Mouse (Mus musculus): ENCODE measurements around the gene Tmem104. TPM values are rescaled to one million over a fixed set of nuclear protein-coding genes. Genes with fewer than 3 reads are reported as not detected.

Gene Tmem104
- polyA plus RNA-seq, 1 experiment from 2014 or later: 9.6 TPM

DNA sequence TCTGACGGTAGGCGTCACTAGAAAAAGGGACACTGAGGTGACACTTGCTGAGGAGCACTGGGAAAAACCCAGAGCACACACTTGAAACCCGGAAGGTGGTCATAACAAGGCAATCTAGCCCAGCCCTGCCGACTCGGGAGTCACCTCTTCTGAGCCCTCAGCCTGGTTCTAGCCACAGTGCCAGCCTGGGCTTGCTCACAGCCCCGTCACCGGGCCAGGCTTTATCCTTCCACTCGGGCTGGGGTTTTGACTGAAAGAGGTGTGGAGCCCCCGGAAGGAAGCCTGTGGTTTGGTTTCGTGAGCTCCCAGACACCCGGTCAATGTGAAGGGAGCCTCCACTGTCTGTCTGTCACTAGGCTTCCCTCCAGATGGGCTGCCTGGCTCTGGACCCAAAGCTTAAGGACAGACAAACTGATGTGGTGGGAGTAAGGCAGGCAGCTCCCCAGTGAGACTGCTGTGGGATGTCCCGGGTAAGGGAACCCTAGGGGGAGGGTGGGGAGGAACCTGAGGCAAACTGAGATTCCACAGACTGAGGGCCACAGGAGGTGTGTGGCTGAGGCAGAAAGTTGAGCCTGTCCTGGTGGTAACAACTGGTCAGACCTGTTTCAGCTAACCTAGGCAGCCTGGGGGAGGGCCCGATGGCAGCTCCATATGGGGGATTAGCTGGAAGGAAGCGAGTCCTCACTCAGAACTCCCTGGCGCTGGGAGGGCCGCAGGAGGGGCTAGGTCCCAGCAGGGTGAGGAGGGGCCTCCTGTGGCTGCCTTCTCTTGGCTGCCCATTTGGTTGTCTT lies 13.5 kb upstream of the Tmem104 start:
- peak overlapping the region; percentile 69; the same call in 1 of the 2 replicates for H3K27ac ChIP-seq
- DNase-seq (ENCODE audit: low spot score): no peak
- H3K27me3 ChIP-seq (ENCODE audit: insufficient read depth, poor library complexity, severe bottlenecking): peaks cover 42% of the 10 kb centered on the region
- no peaks in the 10 kb centered on the region for H3K9me3 ChIP-seq
- peak overlapping the region; percentile 25; the same call in 1 of the 2 replicates for H3K4me3 ChIP-seq
- H3K4me1 ChIP-seq: peaks cover 75% of the 10 kb centered on the region
- H3K36me3 ChIP-seq: no peaks in the 10 kb centered on the region
- WGBS: 17% methylated on average over 16 of the region's 16 CpGs

DNA sequence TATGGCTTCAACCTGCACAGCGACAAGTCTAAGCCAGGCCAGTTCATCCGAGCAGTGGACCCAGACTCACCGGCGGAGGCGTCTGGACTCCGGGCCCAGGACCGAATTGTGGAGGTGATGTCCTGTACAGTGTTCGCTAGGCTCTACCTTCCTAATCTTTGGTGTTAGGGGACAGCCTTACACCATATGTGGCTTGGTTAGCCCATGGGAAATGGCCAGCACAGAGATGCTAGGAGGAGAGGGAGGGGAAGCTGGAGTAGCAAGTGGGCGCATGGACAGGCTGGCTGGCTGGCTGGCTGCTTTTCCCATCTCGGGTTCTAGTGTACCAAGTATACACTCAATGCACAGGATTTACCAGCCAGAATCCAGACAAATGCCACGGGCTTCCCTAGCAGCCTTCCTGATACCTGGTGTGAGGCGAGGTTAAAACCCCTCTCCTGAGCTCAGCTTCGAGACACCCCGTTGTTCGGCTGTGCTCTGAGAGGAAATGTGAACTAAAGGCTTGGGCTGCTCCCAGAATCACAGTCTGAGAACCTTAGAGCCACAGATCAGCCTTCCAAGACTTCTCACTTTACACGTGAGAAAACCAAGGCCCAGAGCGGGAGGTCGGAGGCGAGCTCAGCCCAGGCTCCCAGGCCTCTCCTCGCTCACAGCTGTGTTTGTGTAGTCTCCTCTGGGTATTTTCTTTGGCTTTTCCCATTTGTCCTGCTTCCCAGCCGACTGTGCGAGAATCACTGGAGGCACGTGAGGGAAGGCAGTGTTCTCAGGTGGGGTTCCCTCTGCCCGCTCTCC lies 10.7 kb upstream of the Tmem104 start:
- Histone ChIP-seq H3K4me1 (peaks cover 71% of the 10 kb centered on the region), H3K27ac (0 out of 2 replicates have a peak overlapping the region, but pooled peaks have one; percentile 33), H3K9me3 (no peaks in the 10 kb centered on the region), H3K4me3 (no peak overlapping the region), H3K27me3 (ENCODE audit: insufficient read depth, poor library complexity, severe bottlenecking) (peaks cover 56% of the 10 kb centered on the region), H3K36me3 (peaks cover 11% of the 10 kb centered on the region)
- DNase-seq (ENCODE audit: low spot score): no peak
- 69% methylated on average over 24 of the region's 24 CpGs for WGBS

DNA sequence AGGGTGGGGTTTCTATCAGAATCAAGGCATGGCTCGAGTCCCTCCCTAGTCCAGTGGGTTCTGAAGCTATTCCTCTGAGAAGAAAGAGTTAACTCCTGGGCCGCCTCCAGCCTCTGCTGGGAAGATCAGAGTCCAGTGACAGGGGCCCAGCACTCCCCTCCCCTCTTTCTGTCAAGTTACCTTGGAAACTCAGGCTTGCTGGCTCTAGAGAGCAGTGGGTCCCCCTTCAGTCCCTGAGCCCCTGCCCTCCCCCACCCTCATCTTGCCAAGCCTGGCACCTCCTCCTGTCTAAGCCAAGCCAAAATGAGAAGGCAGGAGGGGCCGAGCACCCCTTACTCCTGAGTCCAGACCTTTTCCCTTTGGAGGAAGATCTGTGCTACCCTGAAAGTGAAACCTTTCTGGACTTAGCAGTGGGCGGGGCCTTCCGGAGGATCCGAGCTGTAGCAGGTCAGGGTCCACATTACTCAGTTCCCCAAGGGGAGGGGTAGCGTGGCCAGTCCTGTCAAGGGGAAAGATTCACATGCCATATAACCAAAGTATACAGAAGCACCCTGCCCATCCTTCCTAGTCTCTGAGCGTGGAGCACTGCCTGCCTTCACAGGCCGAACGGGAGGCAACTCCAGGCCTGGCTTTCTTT lies 9.6 kb upstream of the Tmem104 start:
- H3K9me3 ChIP-seq: no peaks in the 10 kb centered on the region

DNA sequence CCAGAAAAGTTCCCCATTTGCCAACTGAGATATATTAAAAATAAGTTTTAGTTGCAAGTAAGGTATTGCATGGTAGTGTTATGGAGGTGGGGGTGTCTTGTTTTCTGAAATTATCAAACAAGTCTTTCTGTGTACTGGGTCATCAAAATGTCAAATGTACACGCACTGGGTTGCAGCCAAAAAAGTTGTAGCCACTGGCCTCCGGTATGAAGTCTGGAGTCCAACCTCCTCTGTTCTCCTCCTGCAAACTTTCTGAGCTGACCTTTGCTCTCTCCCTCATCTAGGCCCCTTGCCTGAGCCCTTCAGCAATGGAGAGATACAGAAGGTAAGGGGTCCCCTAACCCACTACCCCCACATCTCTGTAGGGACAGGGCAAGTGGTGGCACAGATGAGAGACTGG lies 8.5 kb upstream of the Tmem104 start:
- Histone ChIP-seq H3K36me3 (peaks cover 11% of the 10 kb centered on the region), H3K4me1 (peaks cover 60% of the 10 kb centered on the region), H3K9me3 (no peaks in the 10 kb centered on the region), H3K4me3 (no peak overlapping the region), H3K27me3 (ENCODE audit: insufficient read depth, poor library complexity, severe bottlenecking) (peaks cover 46% of the 10 kb centered on the region), H3K27ac (no peak overlapping the region)
- 83% methylated on average over 2 of the region's 2 CpGs for WGBS
- no peak for DNase-seq (ENCODE audit: low spot score)

More for the DNA sequence above, 9.6 kb upstream of the Tmem104 start:
- Histone ChIP-seq H3K4me3 (0 out of 2 replicates have a peak overlapping the region, but pooled peaks have one; percentile 5), H3K4me1 (peaks cover 69% of the 10 kb centered on the region), H3K36me3 (peaks cover 11% of the 10 kb centered on the region), H3K27ac (peak overlapping the region; percentile 53; the same call in 1 of the 2 replicates), H3K27me3 (ENCODE audit: insufficient read depth, poor library complexity, severe bottlenecking) (peaks cover 56% of the 10 kb centered on the region)
- 46% methylated on average over 10 of the region's 10 CpGs for WGBS
- no peak for DNase-seq (ENCODE audit: low spot score)

DNA sequence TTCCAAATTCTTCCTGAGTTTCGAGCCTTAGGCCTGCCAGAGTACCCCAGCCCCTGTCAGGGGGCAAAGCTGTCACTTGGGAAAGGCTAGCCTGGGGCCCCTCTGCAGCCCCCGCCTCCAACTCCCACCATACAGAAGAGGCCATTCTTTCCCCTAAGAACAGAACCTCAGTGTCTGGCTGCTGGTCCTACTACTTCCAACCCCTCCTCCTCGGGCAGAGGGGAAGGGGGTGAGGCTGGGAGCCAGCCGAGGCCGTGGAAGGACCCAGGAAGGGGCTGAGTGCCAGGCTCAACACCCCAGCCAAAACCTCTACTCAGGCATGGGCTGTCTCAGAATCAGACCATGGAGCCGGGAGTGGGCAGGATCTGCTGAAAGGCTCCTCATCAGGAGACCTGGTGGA lies 8.1 kb upstream of the Tmem104 start:
- peaks cover 11% of the 10 kb centered on the region for H3K36me3 ChIP-seq
- no peak overlapping the region for H3K27ac ChIP-seq
- DNase-seq (ENCODE audit: low spot score): no peak
- peaks cover 41% of the 10 kb centered on the region for H3K27me3 ChIP-seq (ENCODE audit: insufficient read depth, poor library complexity, severe bottlenecking)
- no peak overlapping the region for H3K4me3 ChIP-seq
- H3K4me1 ChIP-seq: peaks cover 56% of the 10 kb centered on the region
- 69% methylated on average over 6 of the region's 6 CpGs for WGBS
- H3K9me3 ChIP-seq: no peaks in the 10 kb centered on the region

DNA sequence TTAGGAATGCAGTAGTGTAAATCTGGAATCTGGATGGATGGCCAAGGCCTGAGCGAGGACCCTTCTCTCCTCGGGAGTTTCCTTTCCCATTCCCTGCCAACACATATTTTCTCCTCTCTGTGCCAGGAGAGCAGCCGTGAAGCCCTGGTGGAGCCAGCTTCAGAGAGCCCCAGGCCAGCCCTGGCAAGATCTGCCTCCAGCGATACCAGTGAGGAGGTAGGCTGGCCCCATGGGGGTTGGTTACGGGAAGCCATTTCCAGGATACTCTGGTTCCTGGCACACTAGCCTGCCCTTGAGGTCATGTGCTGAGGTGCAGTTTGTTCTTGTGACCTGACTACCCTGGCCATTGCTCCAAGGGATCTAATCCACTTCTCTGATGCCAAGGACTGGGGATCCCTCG lies 7.4 kb upstream of the Tmem104 start:
- Histone ChIP-seq H3K9me3 (no peaks in the 10 kb centered on the region), H3K36me3 (peaks cover 11% of the 10 kb centered on the region), H3K4me1 (peaks cover 51% of the 10 kb centered on the region), H3K4me3 (no peak overlapping the region), H3K27me3 (ENCODE audit: insufficient read depth, poor library complexity, severe bottlenecking) (peaks cover 34% of the 10 kb centered on the region), H3K27ac (no peak overlapping the region)
- no peak for DNase-seq (ENCODE audit: low spot score)
- 80% methylated on average over 6 of the region's 6 CpGs for WGBS

DNA sequence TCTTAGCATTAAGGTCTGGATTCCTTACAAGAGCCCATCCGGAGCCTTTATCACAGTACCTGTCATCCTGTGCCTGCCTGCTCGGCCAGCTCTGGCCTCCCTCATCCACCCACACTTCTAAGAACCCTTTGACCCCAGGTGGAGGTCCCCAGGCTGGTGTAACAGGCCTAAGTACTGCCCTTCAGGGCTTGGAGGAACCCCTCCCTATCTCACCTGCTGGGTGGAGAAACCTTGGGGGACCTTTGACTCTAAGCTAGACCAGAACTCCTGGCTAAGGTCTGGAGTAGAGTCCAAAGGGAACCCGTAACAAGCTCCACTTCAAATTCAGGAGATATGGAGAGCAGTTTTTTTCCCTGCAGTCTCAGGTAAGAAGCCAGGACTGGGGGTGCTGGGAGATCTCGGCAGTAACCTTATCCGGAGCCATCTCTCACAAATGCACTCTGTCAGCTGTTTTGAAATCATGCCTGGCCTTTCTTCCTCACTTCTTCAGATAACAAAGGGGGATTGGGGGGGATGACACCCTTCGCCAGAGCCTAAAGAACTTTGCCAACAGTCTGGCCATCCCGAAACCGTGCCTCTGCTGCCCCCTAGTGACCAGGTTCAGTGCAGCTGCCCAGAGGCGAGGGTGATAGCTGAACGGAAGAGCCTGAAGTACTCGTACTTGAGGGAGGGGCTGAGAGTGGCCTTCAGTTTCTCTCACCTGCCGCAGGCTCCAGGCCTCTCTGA lies 5.2 kb upstream of the Tmem104 start:
- Histone ChIP-seq H3K36me3 (peaks cover 11% of the 10 kb centered on the region), H3K9me3 (no peaks in the 10 kb centered on the region), H3K4me1 (peaks cover 42% of the 10 kb centered on the region), H3K27ac (no peak overlapping the region; the same call in 1 of the 2 replicates), H3K27me3 (ENCODE audit: insufficient read depth, poor library complexity, severe bottlenecking) (peaks cover 16% of the 10 kb centered on the region), H3K4me3 (peak overlapping the region; percentile 22; the same call in 1 of the 2 replicates)
- peak; percentile 90 for DNase-seq (ENCODE audit: low spot score)
- WGBS: 15% methylated on average over 12 of the region's 12 CpGs

DNA sequence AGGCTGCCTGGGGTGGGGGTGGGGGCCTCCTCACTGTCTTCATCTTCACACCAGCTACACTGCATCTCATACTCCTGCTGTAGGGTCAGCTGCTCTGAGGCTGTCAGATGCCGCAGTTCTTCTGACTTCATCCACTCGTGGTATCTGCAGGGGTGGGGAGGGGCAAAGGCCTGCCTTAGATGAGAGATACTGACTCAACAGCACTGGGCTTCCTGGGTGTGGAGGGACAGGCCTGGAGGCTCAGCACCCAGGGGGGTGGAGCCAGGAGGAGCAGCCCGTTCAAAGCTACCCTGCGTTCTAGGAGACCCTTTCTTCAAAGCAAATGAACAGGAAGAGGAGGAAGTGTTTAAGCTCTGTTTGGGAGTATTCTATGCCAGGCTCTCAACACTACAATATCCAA lies 2.3 kb upstream of the Tmem104 start:
- H3K4me1 ChIP-seq: peaks cover 41% of the 10 kb centered on the region
- 20% methylated on average over 4 of the region's 4 CpGs for WGBS
- peaks cover 3% of the 10 kb centered on the region; the same call in 1 of the 2 replicates for H3K27me3 ChIP-seq (ENCODE audit: insufficient read depth, poor library complexity, severe bottlenecking)
- H3K9me3 ChIP-seq: no peaks in the 10 kb centered on the region
- H3K4me3 ChIP-seq: no peak overlapping the region
- H3K36me3 ChIP-seq: peaks cover 14% of the 10 kb centered on the region
- DNase-seq (ENCODE audit: low spot score): no peak
- H3K27ac ChIP-seq: no peak overlapping the region

DNA sequence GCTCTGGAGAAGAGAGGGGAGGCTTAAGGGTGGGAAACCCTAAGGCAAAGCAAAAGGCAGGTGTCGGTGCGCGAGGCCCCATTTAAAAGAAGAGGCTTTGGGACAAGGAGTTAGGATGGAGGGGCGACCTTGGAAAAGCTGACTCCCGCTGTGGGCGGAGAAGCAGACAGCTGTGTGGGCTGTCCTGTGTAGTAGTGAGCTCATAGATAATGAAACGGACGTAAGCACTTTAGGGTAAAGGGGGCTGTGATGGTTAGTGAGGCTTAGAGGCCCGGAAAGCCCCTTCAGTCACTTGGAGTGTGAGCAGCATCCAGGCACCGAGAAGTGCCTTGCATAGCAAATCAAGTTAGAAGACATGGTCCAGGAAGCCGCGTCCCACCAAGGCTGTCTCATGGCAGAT lies 406 bp downstream of the Tmem104 start, which contains the start of gene Nat9:
Nat9 (minus strand) TSS at position 167 of the 400 bp plus-strand sequence.
- no peaks in the 10 kb centered on the region for H3K27me3 ChIP-seq (ENCODE audit: insufficient read depth, poor library complexity, severe bottlenecking)
- H3K9me3 ChIP-seq: no peaks in the 10 kb centered on the region
- peaks cover 21% of the 10 kb centered on the region for H3K36me3 ChIP-seq
- peaks cover 40% of the 10 kb centered on the region for H3K4me1 ChIP-seq
- H3K4me3 ChIP-seq: peak within 1 kb of the TSS; percentile 73
- peak within 1 kb of the TSS; percentile 85 for H3K27ac ChIP-seq
- WGBS: 5% methylated on average over 12 of the region's 12 CpGs
- DNase-seq (ENCODE audit: low spot score): no peak

DNA sequence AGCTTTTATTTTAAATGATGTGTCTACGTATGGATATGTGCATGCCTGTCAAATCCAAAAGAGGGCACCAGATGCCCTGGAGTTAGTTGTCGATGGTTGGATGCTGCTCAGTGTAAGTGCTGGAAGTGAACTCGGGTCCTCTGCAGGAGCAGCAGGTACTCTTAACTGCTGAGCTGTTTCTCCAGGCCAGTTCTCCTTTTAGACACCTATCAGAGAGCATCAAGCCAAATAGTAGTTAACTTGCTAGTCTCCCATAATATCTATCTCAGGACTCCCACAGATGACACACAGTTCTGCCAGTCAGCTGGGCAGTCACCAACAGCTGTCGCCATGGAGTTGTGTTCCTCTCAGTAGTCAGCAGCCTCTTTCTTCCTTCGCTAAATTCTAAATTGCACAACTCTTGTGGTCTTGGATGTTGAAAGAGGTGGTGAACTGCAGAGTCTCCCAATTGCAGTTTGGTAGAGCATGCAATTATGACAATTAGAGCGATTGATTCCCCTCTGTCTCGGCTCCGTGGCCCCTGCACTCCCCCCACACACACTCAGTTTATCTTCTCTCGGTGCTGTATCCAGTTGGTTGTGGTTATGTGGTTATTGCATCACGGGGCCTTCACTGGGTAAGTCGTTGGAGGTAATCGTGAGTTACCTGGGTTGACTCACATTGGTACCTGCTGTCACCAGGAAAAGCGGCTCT lies 1.4 kb downstream of the Tmem104 start:
- Histone ChIP-seq H3K4me3 (no peak overlapping the region), H3K4me1 (peaks cover 38% of the 10 kb centered on the region), H3K27ac (no peak overlapping the region), H3K27me3 (ENCODE audit: insufficient read depth, poor library complexity, severe bottlenecking) (no peaks in the 10 kb centered on the region), H3K36me3 (peaks cover 21% of the 10 kb centered on the region), H3K9me3 (no peaks in the 10 kb centered on the region)
- WGBS: 88% methylated on average over 13 of the region's 13 CpGs
- DNase-seq (ENCODE audit: low spot score): no peak

DNA sequence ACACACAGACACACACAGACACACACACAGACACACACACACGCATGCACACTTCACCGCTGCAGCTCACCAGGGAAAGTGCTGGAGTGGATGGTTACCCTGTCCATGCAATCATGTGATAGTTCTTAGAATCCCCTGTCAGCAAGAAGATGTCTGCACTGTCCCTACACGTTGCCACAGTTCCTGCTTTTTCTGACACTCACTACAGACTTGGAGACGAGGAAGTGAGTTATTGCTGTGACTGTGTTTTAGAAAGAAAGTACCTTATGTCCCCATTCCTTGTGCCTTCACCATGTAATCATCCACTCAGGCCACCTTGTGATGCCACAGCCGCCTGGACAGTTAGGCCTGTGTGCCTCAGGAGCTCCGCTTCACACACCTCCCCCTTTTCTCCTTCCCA lies 2.0 kb downstream of the Tmem104 start:
- H3K4me1 ChIP-seq: peaks cover 38% of the 10 kb centered on the region
- 85% methylated on average over 6 of the region's 6 CpGs for WGBS
- no peaks in the 10 kb centered on the region for H3K27me3 ChIP-seq (ENCODE audit: insufficient read depth, poor library complexity, severe bottlenecking)
- H3K36me3 ChIP-seq: peaks cover 21% of the 10 kb centered on the region
- no peak overlapping the region for H3K27ac ChIP-seq
- DNase-seq (ENCODE audit: low spot score): no peak
- no peaks in the 10 kb centered on the region for H3K9me3 ChIP-seq
- no peak overlapping the region for H3K4me3 ChIP-seq

DNA sequence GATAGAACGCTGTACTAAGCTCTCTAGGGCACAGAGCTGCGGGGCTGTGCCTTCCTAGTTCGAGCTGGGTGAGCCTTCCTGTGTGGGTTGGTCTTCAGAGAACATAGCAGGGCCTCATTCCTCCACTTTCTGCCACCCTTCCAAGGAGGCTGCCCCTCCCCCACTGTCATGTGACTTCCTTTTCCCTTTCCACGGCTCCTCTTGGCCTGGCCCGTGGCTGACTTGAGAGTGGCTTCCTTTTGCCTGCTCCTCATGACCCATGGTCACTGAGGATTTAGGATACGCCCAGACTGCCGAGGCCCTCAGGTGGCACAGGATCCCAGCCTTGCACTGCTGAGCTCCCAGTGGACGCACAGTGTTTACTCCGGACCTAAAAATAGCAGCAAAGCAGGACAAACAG lies 4.9 kb downstream of the Tmem104 start:
- Histone ChIP-seq H3K27ac (peak overlapping the region; percentile 62), H3K36me3 (peaks cover 21% of the 10 kb centered on the region), H3K4me3 (no peak overlapping the region), H3K9me3 (no peaks in the 10 kb centered on the region), H3K4me1 (peaks cover 49% of the 10 kb centered on the region), H3K27me3 (ENCODE audit: insufficient read depth, poor library complexity, severe bottlenecking) (no peaks in the 10 kb centered on the region)
- WGBS: 38% methylated on average over 9 of the region's 9 CpGs
- DNase-seq (ENCODE audit: low spot score): no peak
